Mouse (Mus musculus) G1E (cell line): ENCODE data around the gene Tmprss11e. TPM values are rescaled to one million over a fixed set of nuclear protein-coding genes. Genes with fewer than 3 reads are reported as not detected.

Experiments used
- ATAC-seq: 2 replicates; pipeline ENCODE4 v1.8.0; 2016; ENCODE audit warnings: mild to moderate bottlenecking; ENCODE audit not compliant: insufficient number of reproducible peaks, poor library complexity, low FRiP score, severe bottlenecking; ENCODE audit errors: extremely low read depth
- DNase-seq: peaks from one replicate; pipeline ENCODE4 v3.0.0; 2012; ENCODE audit warnings: low spot score
- H3K27me3 ChIP-seq: 2 replicates; pipeline ENCODE4 v1.6.1; 2012; ENCODE audit warnings: mild to moderate bottlenecking, low read length, inconsistent platforms; ENCODE audit not compliant: insufficient read depth
- H3K36me3 ChIP-seq: replicated peaks from 2 replicates; pipeline ENCODE3; 2012; ENCODE audit warnings: mild to moderate bottlenecking, inconsistent platforms
- H3K4me1 ChIP-seq: 2 replicates; pipeline ENCODE4 v1.6.1; 2012; ENCODE audit warnings: low read depth, low read length, inconsistent platforms, mixed read lengths; ENCODE audit not compliant: insufficient read depth
- H3K4me3 ChIP-seq: 2 replicates; pipeline ENCODE4 v1.5.1; 2012; ENCODE audit warnings: low read depth, mild to moderate bottlenecking, inconsistent platforms, low read length, moderate library complexity, mixed read lengths
- H3K9me3 ChIP-seq: replicated peaks from 2 replicates; pipeline ENCODE4 v1.6.1; 2012; ENCODE audit warnings: inconsistent platforms
- CTCF ChIP-seq: IDR thresholded peaks from 2 replicates; pipeline ENCODE4 v1.5.1; 2012; ENCODE audit warnings: low read depth, low read length, inconsistent platforms, mixed read lengths
- GATA1 ChIP-seq: IDR thresholded peaks from 2 replicates; pipeline ENCODE4 v1.6.1; 2012; ENCODE audit warnings: borderline replicate concordance, low read length, inconsistent platforms, mixed read lengths
- GATA2 ChIP-seq: IDR thresholded peaks from 2 replicates; pipeline ENCODE4 v1.6.1; 2012; ENCODE audit warnings: low read depth, low read length, inconsistent platforms, borderline replicate concordance
- POLR2AphosphoS5 ChIP-seq: IDR thresholded peaks from 2 replicates; pipeline ENCODE4 v1.6.1; 2012; ENCODE audit warnings: low read depth, low read length, inconsistent platforms; ENCODE audit not compliant: insufficient replicate concordance
- TAL1 ChIP-seq: conservative IDR thresholded peaks from 2 replicates; pipeline ENCODE4 v1.6.1; 2012; ENCODE audit warnings: low read depth, low read length, inconsistent platforms, mixed read lengths
- polyA plus RNA-seq: library from polyadenylated mRNA; stranded (reverse); fragments of >175 nt; gene quantifications from 2 replicates; pipeline ENCODE4 v1.2.3, GENCODE M21; 2012
- total RNA-seq, 2 experiments: library from RNA; stranded (forward) in 1 of 2; stranded (reverse) in 1 of 2; fragments of 200-1000 nt in 1 of 2; fragments of >200 nt in 1 of 2; fragmentation: Nextera tagmentation in 1 of 2; gene quantifications; 2 replicates each; pipeline ENCODE4 v1.2.3; 2014 to 2017

The Tmprss11e gene
- total and polyA plus RNA-seq, 3 experiments, result not detected

GRCm38 (mm10) chr5:86714967-86715366, 30.6 kb downstream of the Tmprss11e start:
- TF ChIP-seq GATA1 (no peak), GATA2 (no peak), TAL1 (no peak), CTCF (no peak), POLR2AphosphoS5 (no peak)
- ATAC-seq, result peak; percentile 94
- DNase-seq, result no peak
- H3K36me3 ChIP-seq, result no peaks in the 10 kb centered on the region
- peaks cover 4% of the 10 kb centered on the region; the same call in 1 of the 2 replicates for H3K4me1 ChIP-seq
- no peak overlapping the region for H3K4me3 ChIP-seq
- H3K27me3 ChIP-seq, result no peaks in the 10 kb centered on the region
- no peaks in the 10 kb centered on the region for H3K9me3 ChIP-seq

- TF ChIP-seq POLR2AphosphoS5 (no peak), TAL1 (no peak), CTCF (no peak), GATA1 (no peak), GATA2 (no peak)
- H3K9me3 ChIP-seq, result no peaks in the 10 kb centered on the region
- ATAC-seq (no peak), DNase-seq (no peak)
- H3K4me1 ChIP-seq, result no peaks in the 10 kb centered on the region; the same call in 1 of the 2 replicates
- H3K36me3 ChIP-seq, result no peaks in the 10 kb centered on the region
- H3K4me3 ChIP-seq, result no peak overlapping the region
- H3K27me3 ChIP-seq, result no peaks in the 10 kb centered on the region
Measured at GRCm38 (mm10) chr5:86704923-86705322, 40.7 kb downstream of the Tmprss11e start.

- ATAC-seq (peak; percentile 40; the same call in 1 of the 2 replicates), DNase-seq (no peak)
- Histone ChIP-seq H3K9me3 (no peaks in the 10 kb centered on the region), H3K4me1 (no peaks in the 10 kb centered on the region), H3K4me3 (no peak overlapping the region), H3K27me3 (no peaks in the 10 kb centered on the region), H3K36me3 (no peaks in the 10 kb centered on the region)
- TF ChIP-seq POLR2AphosphoS5 (no peak), GATA2 (no peak), GATA1 (no peak), TAL1 (no peak), CTCF (no peak)
Measured at GRCm38 (mm10) chr5:86684667-86685066, 60.9 kb downstream of the Tmprss11e start.

- Histone ChIP-seq H3K4me3 (no peak within 1 kb of the TSS), H3K36me3 (no peaks in the 10 kb centered on the region), H3K9me3 (no peaks in the 10 kb centered on the region), H3K4me1 (no peaks in the 10 kb centered on the region), H3K27me3 (no peaks in the 10 kb centered on the region)
- TF ChIP-seq CTCF (no peak), GATA2 (no peak), POLR2AphosphoS5 (no peak), GATA1 (no peak), TAL1 (no peak)
- ATAC-seq (no peak), DNase-seq (no peak)
Measured at GRCm38 (mm10) chr5:86676262-86676661, 69.4 kb downstream of the Tmprss11e start, which contains the start of gene Tmprss11b. Gene Tmprss11b (minus strand): TSS chr5:86676362.

Other genes with a start within 250 kb of the Tmprss11e start
- not detected in 2 replicates for gene Tmprss11g, start 227.2 kb downstream of the Tmprss11e start, total RNA-seq (2014; fragmentation: Nextera tagmentation)
- 0.16 and 0.17 TPM in 2 replicates for gene Tmprss11g, start 227.2 kb downstream of the Tmprss11e start, total RNA-seq (2017)
- gene Tmprss11g, start 227.2 kb downstream of the Tmprss11e start, polyA plus RNA-seq, result not detected in 2 replicates
- not detected in 2 replicates for gene Tmprss11f, start 113.4 kb downstream of the Tmprss11e start, total RNA-seq (2014; fragmentation: Nextera tagmentation)
- gene Tmprss11f, start 113.4 kb downstream of the Tmprss11e start, total RNA-seq (2017), result 0.06 and 0.27 TPM in 2 replicates
- gene Tmprss11f, start 113.4 kb downstream of the Tmprss11e start, polyA plus RNA-seq, result not detected in 2 replicates
- not detected in 2 replicates for gene Tmprss11b, start 69.5 kb downstream of the Tmprss11e start, total RNA-seq (2014; fragmentation: Nextera tagmentation)
- 0.06 and 0.22 TPM in 2 replicates for gene Tmprss11b, start 69.5 kb downstream of the Tmprss11e start, total RNA-seq (2017)
- not detected in 2 replicates for gene Tmprss11b, start 69.5 kb downstream of the Tmprss11e start, polyA plus RNA-seq
- gene Ythdc1, start 58.4 kb upstream of the Tmprss11e start, total RNA-seq (2014; fragmentation: Nextera tagmentation), result 141 and 145 TPM in 2 replicates
- gene Ythdc1, start 58.4 kb upstream of the Tmprss11e start, total RNA-seq (2017), result 120 and 134 TPM in 2 replicates
- gene Ythdc1, start 58.4 kb upstream of the Tmprss11e start, polyA plus RNA-seq, result 24.6 and 25.4 TPM in 2 replicates
- gene Ugt2b34, start 161.1 kb upstream of the Tmprss11e start, total RNA-seq (2014; fragmentation: Nextera tagmentation), result not detected in 2 replicates
- 0.05 and 0.12 TPM in 2 replicates for gene Ugt2b34, start 161.1 kb upstream of the Tmprss11e start, total RNA-seq (2017)
- gene Ugt2b34, start 161.1 kb upstream of the Tmprss11e start, polyA plus RNA-seq, result not detected in 2 replicates
- gene Ugt2b1, start 180.7 kb upstream of the Tmprss11e start, total RNA-seq (2014; fragmentation: Nextera tagmentation), result not detected in 2 replicates
- 0.11 TPM in 1 of 2 replicates, not detected in the other for gene Ugt2b1, start 180.7 kb upstream of the Tmprss11e start, total RNA-seq (2017)
- gene Ugt2b1, start 180.7 kb upstream of the Tmprss11e start, polyA plus RNA-seq, result not detected in 2 replicates